Comparison of ENCODE assay signal across 15 mouse cellular contexts in genomic region chr19:37537717-37538116, GRCm38 (mm10).
"Had no signal": no experiment of that assay in that cellular context is flagged by ENCODE, and none has a peak within 500 bp of the region (broad histone marks: within the 10 kb centered on the region; RNA-seq: fewer than 3 reads in every experiment).

No protein-coding gene starts in this region.

- H3K4me1 ChIP-seq: midbrain, embryonic 10.5 days; neural tube, embryonic 12.5 days; stomach, embryonic 15.5 days had no signal

- H3K9ac ChIP-seq: limb, embryonic 13.5 days; neural tube, embryonic 12.5 days; stomach, embryonic 15.5 days had no signal

- H3K4me2 ChIP-seq: limb, embryonic 13.5 days; neural tube, embryonic 12.5 days; stomach, embryonic 15.5 days had no signal

- H3K4me3 ChIP-seq: layer of hippocampus, adult 2 months; limb, embryonic 13.5 days; midbrain, embryonic 10.5 days; neural tube, embryonic 12.5 days; stomach, embryonic 15.5 days had no signal

- H3K27me3 ChIP-seq: limb, embryonic 13.5 days; neural tube, embryonic 12.5 days; stomach, embryonic 15.5 days had no signal

- H3K9me3 ChIP-seq: limb, embryonic 13.5 days; midbrain, embryonic 10.5 days; neural tube, embryonic 12.5 days; stomach, embryonic 15.5 days had no signal

- H3K27ac ChIP-seq: layer of hippocampus, adult 2 months; limb, embryonic 13.5 days; midbrain, embryonic 10.5 days; neural tube, embryonic 12.5 days; stomach, embryonic 15.5 days had no signal

- DNase-seq: kidney, adult 18-20 months; kidney, postnatal 10 days; kidney, postnatal 4 days; left cerebral cortex, postnatal 4 days; lung, adult 18-20 months; midbrain, embryonic 14.5 days; retina, postnatal 1 day; right cerebral cortex, postnatal 4 days; spleen, adult 18-20 months; thymus, postnatal 4 days had no signal

- H3K36me3 ChIP-seq: limb, embryonic 13.5 days; midbrain, embryonic 10.5 days; neural tube, embryonic 12.5 days; stomach, embryonic 15.5 days had no signal
